Mouse (Mus musculus) heart, postnatal 0 days (tissue): Measurements from ENCODE around the gene Samd13. TPM values are rescaled to one million over a fixed set of nuclear protein-coding genes. Genes with fewer than 3 reads are reported as not detected.

Experiments used
- ATAC-seq: fragments of 200-750 bp; cut with Nextera tagmentation; 2 replicates; pipeline ENCODE4 v1.8.0; 2017; ENCODE audit warnings: low read depth, moderate number of reproducible peaks, moderate library complexity; ENCODE audit not compliant: insufficient read depth
- DNase-seq: peaks from one replicate; pipeline ENCODE4 v3.0.0-alpha.2; 2016; ENCODE audit warnings: low spot score
- H3K27ac ChIP-seq: fragments of 300-500 bp; sonication (generic); 2 replicates; pipeline ENCODE4 v1.5.1; 2014; ENCODE audit warnings: low read depth, mild to moderate bottlenecking
- H3K27me3 ChIP-seq: fragments of 300-500 bp; sonication (generic); 2 replicates; pipeline ENCODE4 v1.6.1; 2014; ENCODE audit warnings: low read length, mixed read lengths; ENCODE audit not compliant: control insufficient read depth, insufficient read depth
- H3K36me3 ChIP-seq: fragments of 300-500 bp; sonication (generic); replicated peaks from 2 replicates; pipeline ENCODE4 v1.6.1; 2014; ENCODE audit warnings: low read length, mixed read lengths; ENCODE audit not compliant: control insufficient read depth, insufficient read depth
- H3K4me1 ChIP-seq: fragments of 300-500 bp; sonication (generic); 2 replicates; pipeline ENCODE4 v1.6.1; 2014; ENCODE audit warnings: antibody characterized with exemption; ENCODE audit not compliant: control insufficient read depth, insufficient read depth
- H3K4me2 ChIP-seq: fragments of 300-500 bp; sonication (generic); 2 replicates; pipeline ENCODE4 v1.6.1; 2014; ENCODE audit warnings: low read depth, mild to moderate bottlenecking, low read length, moderate library complexity
- H3K4me3 ChIP-seq: fragments of 300-500 bp; sonication (generic); 2 replicates; pipeline ENCODE4 v1.5.1; 2014; ENCODE audit warnings: low read depth, low read length
- H3K9ac ChIP-seq: fragments of 300-500 bp; sonication (generic); replicated peaks from 2 replicates; pipeline ENCODE4 v1.6.1; 2014; ENCODE audit warnings: low read depth, low read length, mixed read lengths
- H3K9me3 ChIP-seq: fragments of 300-500 bp; sonication (generic); replicated peaks from 2 replicates; pipeline ENCODE4 v1.6.1; 2016; ENCODE audit warnings: low read length; ENCODE audit not compliant: control insufficient read depth
- CTCF ChIP-seq: IDR thresholded peaks from 2 replicates; pipeline ENCODE4 v1.5.1; 2016; ENCODE audit warnings: antibody characterized with exemption, control low read depth, low read depth
- EP300 ChIP-seq: IDR thresholded peaks from 2 replicates; pipeline ENCODE4 v1.6.1; 2016; ENCODE audit warnings: antibody characterized with exemption, low read depth
- WGBS: fragments of 180-500 bp; shearing (Covaris S2); extraction: QIAGEN DNeasy Blood & Tissue Kit; methylation state at CpG from one replicate; pipeline ENCODE4 v1.1.7; 2014; 5-methylcytosine and 5-hydroxymethylcytosine counted together
- polyA plus RNA-seq: library from polyadenylated mRNA; unstranded; fragments of >200 nt; fragmentation: Nextera tagmentation; extraction: Ambion mirVana; gene quantifications from 2 replicates; pipeline ENCODE4 v1.2.1, GENCODE M21; 2015
- total RNA-seq: library from RNA; depleted of rRNA; stranded (reverse); fragments of >200 nt; gene quantifications from 2 replicates; pipeline ENCODE4 v1.2.3, GENCODE M21; 2014; ENCODE audit warnings: low replicate concordance; rRNA removed

The Samd13 gene
- total and polyA plus RNA-seq, 2 experiments from 2014 or later, result 0.42 to 1.8 TPM

GRCm38 (mm10) chr3:146595440-146595839, 90.0 kb downstream of the Samd13 start:
- H3K27ac ChIP-seq, result no peak overlapping the region
- ATAC-seq (no peak), DNase-seq (no peak)
- no peaks in the 10 kb centered on the region for H3K36me3 ChIP-seq
- WGBS, result 60% methylated on average over 6 of the region's 6 CpGs
- no peak overlapping the region for H3K9ac ChIP-seq
- no peak for TF ChIP-seq CTCF
- no peak for TF ChIP-seq EP300
- H3K4me2 ChIP-seq, result no peak overlapping the region
- H3K4me1 ChIP-seq, result no peaks in the 10 kb centered on the region
- no peak overlapping the region for H3K4me3 ChIP-seq
- H3K9me3 ChIP-seq, result no peaks in the 10 kb centered on the region
- no peaks in the 10 kb centered on the region for H3K27me3 ChIP-seq

Other genes with a start within 250 kb of the Samd13 start
- gene Ctbs, start 235.8 kb downstream of the Samd13 start, total RNA-seq, result 4.2 and 11.4 TPM in 2 replicates
- gene Ctbs, start 235.8 kb downstream of the Samd13 start, polyA plus RNA-seq, result 6.6 and 7.4 TPM in 2 replicates
- gene Spata1, start 185.8 kb downstream of the Samd13 start, total RNA-seq, result 0.23 and 0.81 TPM in 2 replicates
- gene Spata1, start 185.8 kb downstream of the Samd13 start, polyA plus RNA-seq, result 4.1 and 4.4 TPM in 2 replicates
- 349 and 380 TPM in 2 replicates for gene Gng5, start 185.8 kb downstream of the Samd13 start, total RNA-seq
- 1,164 and 1,272 TPM in 2 replicates for gene Gng5, start 185.8 kb downstream of the Samd13 start, polyA plus RNA-seq
- 17.0 and 17.8 TPM in 2 replicates for gene Rpf1, start 164.2 kb downstream of the Samd13 start, total RNA-seq
- 27.3 and 30.7 TPM in 2 replicates for gene Rpf1, start 164.2 kb downstream of the Samd13 start, polyA plus RNA-seq
- gene Uox, start 115.2 kb downstream of the Samd13 start, total RNA-seq, result 1.6 and 4.5 TPM in 2 replicates
- 0.05 and 0.10 TPM in 2 replicates for gene Uox, start 115.2 kb downstream of the Samd13 start, polyA plus RNA-seq
- gene Dnase2b, start 70.0 kb downstream of the Samd13 start, total RNA-seq, result not detected in 2 replicates
- gene Dnase2b, start 70.0 kb downstream of the Samd13 start, polyA plus RNA-seq, result not detected in 2 replicates
- not detected in 2 replicates for gene 4930503B20Rik, start 34.3 kb downstream of the Samd13 start, total RNA-seq
- gene 4930503B20Rik, start 34.3 kb downstream of the Samd13 start, polyA plus RNA-seq, result 0.22 TPM in 1 of 2 replicates, not detected in the other
- 53.1 and 58.6 TPM in 2 replicates for gene Prkacb, start 127.4 kb upstream of the Samd13 start, total RNA-seq
- 38.0 and 41.7 TPM in 2 replicates for gene Prkacb, start 127.4 kb upstream of the Samd13 start, polyA plus RNA-seq
- 6.6 and 6.7 TPM in 2 replicates for gene Ttll7, start 166.8 kb upstream of the Samd13 start, total RNA-seq
- gene Ttll7, start 166.8 kb upstream of the Samd13 start, polyA plus RNA-seq, result 1.2 and 1.5 TPM in 2 replicates